11 mouse cellular contexts compared by ENCODE assay signal in the genomic region with DNA sequence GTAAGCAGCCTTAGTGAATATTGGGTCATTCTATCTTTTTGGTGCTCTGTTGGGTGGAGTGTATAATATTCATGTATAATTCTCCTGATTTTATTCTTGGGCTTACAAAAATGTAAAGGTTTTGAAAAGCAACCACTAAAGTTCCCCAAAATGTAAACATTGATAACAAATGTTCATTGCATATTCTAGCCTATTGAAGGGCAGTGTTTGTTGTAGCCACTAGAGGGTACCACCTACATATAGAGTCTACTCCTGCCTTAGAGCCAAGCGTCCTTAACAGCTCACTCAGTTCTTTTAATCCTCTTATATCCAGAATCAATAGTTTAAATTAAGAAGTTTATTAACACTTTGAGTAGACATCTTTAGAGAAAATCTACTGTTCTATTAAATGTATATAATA.
DNase-seq lines count a peak whose midpoint lies in the region; ATAC-seq and TF ChIP-seq lines count a peak whose summit lies in the region.
"Had no signal": no experiment of that assay in that cellular context is flagged by ENCODE, and none has a peak within 500 bp of the region (broad histone marks: within the 10 kb centered on the region; RNA-seq: fewer than 3 reads in every experiment).

No protein-coding gene starts in this region.

- H3K27me3 ChIP-seq in lung, embryonic 14.5 days (ENCODE audit: insufficient read depth, low read length) = no peaks in the 10 kb centered on the region
- no peaks in the 10 kb centered on the region for H3K27me3 ChIP-seq in hindbrain, embryonic 12.5 days
- H3K27me3 ChIP-seq: heart, embryonic 15.5 days had no signal

- peak; percentile 83; the same call in 1 of the 2 replicates for ATAC-seq in lung, embryonic 14.5 days (ENCODE audit: insufficient read depth)
- ATAC-seq in hindbrain, embryonic 12.5 days (ENCODE audit: low FRiP score) = peak; percentile 62; the same call in 1 of the 2 replicates

- TF ChIP-seq CTCF in lung, embryonic 14.5 days (IDR thresholded peaks at IDR 0.05; ENCODE audit: low read depth) = peak; percentile 79

- no peaks in the 10 kb centered on the region for H3K36me3 ChIP-seq in lung, embryonic 14.5 days (ENCODE audit: insufficient read depth)
- H3K36me3 ChIP-seq in hindbrain, embryonic 12.5 days = no peaks in the 10 kb centered on the region
- H3K36me3 ChIP-seq: heart, embryonic 15.5 days had no signal

- DNase-seq in cerebellum, postnatal 14 days = peak; percentile 14 to 20
- no peak for DNase-seq in cerebellum, adult 9-11 months
- DNase-seq in lung, embryonic 14.5 days = peak; percentile 76
- DNase-seq in lung, postnatal 25 days (ENCODE audit: low spot score) = no peak
- DNase-seq in retina, postnatal 1 day = peak; percentile 49
- no peak for DNase-seq in urinary bladder, postnatal 10 days (ENCODE audit: low spot score)
- DNase-seq in layer of hippocampus, adult 8-10 months (ENCODE audit: low spot score in 2 of 2) = no peak
- DNase-seq: layer of hippocampus, postnatal 36 days; thymus, postnatal 36 days had no signal

- H3K4me2 ChIP-seq in lung, embryonic 14.5 days = no peak overlapping the region
- H3K4me2 ChIP-seq in hindbrain, embryonic 12.5 days (replicated peaks) = no peak overlapping the region
- H3K4me2 ChIP-seq: heart, embryonic 15.5 days had no signal

- no peaks in the 10 kb centered on the region for H3K4me1 ChIP-seq in lung, embryonic 14.5 days (ENCODE audit: insufficient read depth)
- peaks cover 5% of the 10 kb centered on the region; the same call in 1 of the 2 replicates for H3K4me1 ChIP-seq in hindbrain, embryonic 12.5 days
- H3K4me1 ChIP-seq: heart, embryonic 15.5 days had no signal

- 0% methylated on average over 1 of the region's 1 CpGs for WGBS in lung, embryonic 14.5 days
- 5% methylated on average over 1 of the region's 1 CpGs for WGBS in hindbrain, embryonic 12.5 days

- no peak overlapping the region for H3K4me3 ChIP-seq in lung, embryonic 14.5 days (ENCODE audit: low read depth, low read length)
- no peak overlapping the region for H3K4me3 ChIP-seq in hindbrain, embryonic 12.5 days
- H3K4me3 ChIP-seq: heart, embryonic 15.5 days had no signal

- no peak overlapping the region for H3K27ac ChIP-seq in lung, embryonic 14.5 days (ENCODE audit: low read depth)
- H3K27ac ChIP-seq in hindbrain, embryonic 12.5 days = no peak overlapping the region
- H3K27ac ChIP-seq: heart, embryonic 15.5 days had no signal

- H3K9me3 ChIP-seq in lung, embryonic 14.5 days (ENCODE audit: low read depth, low read length) = no peaks in the 10 kb centered on the region
- no peaks in the 10 kb centered on the region for H3K9me3 ChIP-seq in hindbrain, embryonic 12.5 days (replicated peaks)
- H3K9me3 ChIP-seq: heart, embryonic 15.5 days had no signal

- H3K9ac ChIP-seq in lung, embryonic 14.5 days = no peak overlapping the region
- H3K9ac ChIP-seq in hindbrain, embryonic 12.5 days = no peak overlapping the region
- H3K9ac ChIP-seq: heart, embryonic 15.5 days had no signal

Comparison
In these comparisons a context has a peak if more than half of its experiments do, and no peak if none do; other contexts are left out.
1. DNase-seq: peak in cerebellum, postnatal 14 days (2 of 2), lung, embryonic 14.5 days (single experiment) and retina, postnatal 1 day (single experiment); none in cerebellum, adult 9-11 months (single experiment), lung, postnatal 25 days (single experiment), urinary bladder, postnatal 10 days (single experiment) and layer of hippocampus, adult 8-10 months (0 of 2).